Mouse (Mus musculus): ENCODE results near the gene Ncapd2. TPM values are rescaled to one million over a fixed set of nuclear protein-coding genes. Genes with fewer than 3 reads are reported as not detected.

Ncapd2 gene
- polyA plus RNA-seq, 1 experiment: 383 TPM

DNA sequence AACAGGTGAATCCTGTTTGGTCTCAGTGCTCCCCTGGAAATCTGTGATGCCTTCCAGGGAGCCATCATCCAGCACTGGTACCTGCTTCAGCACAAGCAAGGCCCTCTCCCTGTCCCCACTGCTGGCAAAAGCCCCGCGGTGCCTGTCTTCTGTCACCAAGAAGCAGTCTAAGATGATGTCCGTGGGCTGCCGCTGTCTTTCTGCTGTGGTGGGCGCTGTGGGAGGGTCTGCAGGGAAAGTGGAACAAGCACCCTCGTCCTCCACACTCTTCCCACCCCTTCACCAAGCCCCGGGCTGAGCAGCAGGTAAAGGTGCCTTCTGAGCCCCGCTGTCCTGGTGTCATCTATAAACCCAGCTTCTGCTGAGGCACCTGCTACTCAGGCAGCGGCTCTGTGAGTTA is 39.1 kb upstream of the Ncapd2 start:
- Histone ChIP-seq H3K9ac (ENCODE audit: low read depth, poor library complexity, severe bottlenecking) (no peak overlapping the region), H3K27me3 (ENCODE audit: control insufficient read depth, insufficient read depth, low read length, poor library complexity, severe bottlenecking) (no peaks in the 10 kb centered on the region), H3K4me3 (ENCODE audit: low read depth, low read length) (no peak overlapping the region), H3K4me1 (ENCODE audit: control insufficient read depth, insufficient read depth, low read length) (no peaks in the 10 kb centered on the region), H3K9me3 (replicated peaks; ENCODE audit: control insufficient read depth, insufficient read depth, low read length, poor library complexity, severe bottlenecking) (no peaks in the 10 kb centered on the region), H3K36me3 (ENCODE audit: control insufficient read depth, insufficient read depth, low read length, poor library complexity, severe bottlenecking) (no peaks in the 10 kb centered on the region), H3K27ac (ENCODE audit: insufficient read depth, low read length) (no peak overlapping the region)
- TF ChIP-seq CTCF (IDR thresholded peaks at IDR 0.05; ENCODE audit: low read depth, low read length): no peak
- no peak for TF ChIP-seq POLR2A (IDR thresholded peaks at IDR 0.05; ENCODE audit: insufficient read depth, low read length)
- TF ChIP-seq EP300 (IDR thresholded peaks at IDR 0.05; ENCODE audit: insufficient read depth, low read depth, low read length): no peak

DNA sequence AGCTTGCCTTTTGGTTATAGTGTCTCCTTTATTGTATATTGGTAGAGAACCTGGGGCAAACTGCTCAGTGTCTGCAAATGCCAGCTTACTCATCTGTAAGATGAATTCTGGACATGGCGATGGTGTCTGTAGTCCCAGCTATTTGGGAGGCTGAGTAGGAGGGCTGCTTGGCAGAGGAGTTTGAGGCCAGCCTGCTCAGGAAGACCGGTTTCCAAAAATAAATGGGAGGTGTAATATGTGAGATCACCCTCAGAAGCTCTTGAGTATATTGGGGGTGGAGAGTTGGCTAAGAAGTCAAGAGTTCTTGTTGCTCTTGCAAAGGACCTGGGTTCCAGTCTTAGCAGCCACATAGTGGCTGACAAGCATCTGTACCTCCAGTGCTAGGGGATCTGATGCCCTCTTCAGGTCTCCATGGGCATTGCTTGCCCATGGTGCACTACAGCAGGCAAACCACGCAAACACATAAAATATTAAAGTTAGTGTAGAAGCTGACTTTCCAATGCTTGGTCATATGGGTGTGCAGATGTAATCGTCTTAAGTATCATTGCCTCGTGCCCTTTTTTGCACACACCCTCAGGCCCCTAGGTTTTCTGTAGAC is 34.1 kb upstream of the Ncapd2 start:
- Histone ChIP-seq H3K27ac (ENCODE audit: insufficient read depth, low read length) (no peak overlapping the region), H3K9me3 (replicated peaks; ENCODE audit: control insufficient read depth, insufficient read depth, low read length, poor library complexity, severe bottlenecking) (no peaks in the 10 kb centered on the region), H3K9ac (ENCODE audit: low read depth, poor library complexity, severe bottlenecking) (no peak overlapping the region), H3K4me1 (ENCODE audit: control insufficient read depth, insufficient read depth, low read length) (no peaks in the 10 kb centered on the region), H3K27me3 (ENCODE audit: control insufficient read depth, insufficient read depth, low read length, poor library complexity, severe bottlenecking) (no peaks in the 10 kb centered on the region), H3K36me3 (ENCODE audit: control insufficient read depth, insufficient read depth, low read length, poor library complexity, severe bottlenecking) (no peaks in the 10 kb centered on the region; the same call in 1 of the 2 replicates), H3K4me3 (ENCODE audit: low read depth, low read length) (no peak overlapping the region)
- peak; percentile 63 for TF ChIP-seq CTCF (IDR thresholded peaks at IDR 0.05; ENCODE audit: low read depth, low read length)
- no peak for TF ChIP-seq POLR2A (IDR thresholded peaks at IDR 0.05; ENCODE audit: insufficient read depth, low read length)

DNA sequence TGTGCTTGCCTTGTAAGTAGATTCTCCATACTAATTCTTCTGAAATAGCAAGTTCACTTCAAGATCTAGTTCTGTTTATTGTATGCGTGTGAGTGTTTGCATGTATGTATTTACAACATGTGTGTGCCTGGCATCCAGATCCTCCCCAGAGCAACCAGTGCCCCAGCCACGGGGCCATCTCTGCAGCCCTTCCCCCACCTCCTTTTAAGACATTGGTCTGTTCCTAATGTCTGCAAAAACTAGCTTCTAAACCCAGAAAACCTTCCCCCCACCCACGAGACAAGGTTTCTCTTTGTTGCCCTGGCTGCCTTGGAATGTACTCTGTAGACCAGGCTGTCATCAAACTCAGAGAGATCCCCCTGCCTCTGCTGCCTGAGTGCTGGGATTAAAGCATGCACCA is 31.1 kb upstream of the Ncapd2 start:
- no peaks in the 10 kb centered on the region for H3K9me3 ChIP-seq (replicated peaks; ENCODE audit: control insufficient read depth, insufficient read depth, low read length, poor library complexity, severe bottlenecking)
- no peaks in the 10 kb centered on the region for H3K4me1 ChIP-seq (ENCODE audit: control insufficient read depth, insufficient read depth, low read length)
- H3K27ac ChIP-seq (ENCODE audit: insufficient read depth, low read length): no peak overlapping the region
- no peak overlapping the region for H3K9ac ChIP-seq (ENCODE audit: low read depth, poor library complexity, severe bottlenecking)
- no peak for TF ChIP-seq CTCF (IDR thresholded peaks at IDR 0.05; ENCODE audit: low read depth, low read length)
- no peak for TF ChIP-seq POLR2A (IDR thresholded peaks at IDR 0.05; ENCODE audit: insufficient read depth, low read length)
- no peak for TF ChIP-seq EP300 (IDR thresholded peaks at IDR 0.05; ENCODE audit: insufficient read depth, low read depth, low read length)
- no peak overlapping the region for H3K4me3 ChIP-seq (ENCODE audit: low read depth, low read length)
- H3K36me3 ChIP-seq (ENCODE audit: control insufficient read depth, insufficient read depth, low read length, poor library complexity, severe bottlenecking): no peaks in the 10 kb centered on the region; the same call in 1 of the 2 replicates
- H3K27me3 ChIP-seq (ENCODE audit: control insufficient read depth, insufficient read depth, low read length, poor library complexity, severe bottlenecking): no peaks in the 10 kb centered on the region

GRCm38 (mm10) chr6:125222146-125222545 is 30.6 kb upstream of the Ncapd2 start:
- H3K36me3 ChIP-seq (ENCODE audit: control insufficient read depth, insufficient read depth, low read length, poor library complexity, severe bottlenecking): no peaks in the 10 kb centered on the region; the same call in 1 of the 2 replicates
- H3K9ac ChIP-seq (ENCODE audit: low read depth, poor library complexity, severe bottlenecking): no peak overlapping the region
- H3K9me3 ChIP-seq (replicated peaks; ENCODE audit: control insufficient read depth, insufficient read depth, low read length, poor library complexity, severe bottlenecking): no peaks in the 10 kb centered on the region
- H3K27me3 ChIP-seq (ENCODE audit: control insufficient read depth, insufficient read depth, low read length, poor library complexity, severe bottlenecking): no peaks in the 10 kb centered on the region
- TF ChIP-seq POLR2A (IDR thresholded peaks at IDR 0.05; ENCODE audit: insufficient read depth, low read length) (no peak), EP300 (IDR thresholded peaks at IDR 0.05; ENCODE audit: insufficient read depth, low read depth, low read length) (no peak), CTCF (IDR thresholded peaks at IDR 0.05; ENCODE audit: low read depth, low read length) (no peak)
- no peaks in the 10 kb centered on the region for H3K4me1 ChIP-seq (ENCODE audit: control insufficient read depth, insufficient read depth, low read length)
- H3K27ac ChIP-seq (ENCODE audit: insufficient read depth, low read length): no peak overlapping the region
- no peak overlapping the region for H3K4me3 ChIP-seq (ENCODE audit: low read depth, low read length)

- Histone ChIP-seq H3K4me1 (ENCODE audit: control insufficient read depth, insufficient read depth, low read length) (no peaks in the 10 kb centered on the region), H3K27me3 (ENCODE audit: control insufficient read depth, insufficient read depth, low read length, poor library complexity, severe bottlenecking) (no peaks in the 10 kb centered on the region), H3K9ac (ENCODE audit: low read depth, poor library complexity, severe bottlenecking) (no peak overlapping the region), H3K4me3 (ENCODE audit: low read depth, low read length) (no peak overlapping the region), H3K36me3 (ENCODE audit: control insufficient read depth, insufficient read depth, low read length, poor library complexity, severe bottlenecking) (no peaks in the 10 kb centered on the region; the same call in 1 of the 2 replicates), H3K27ac (ENCODE audit: insufficient read depth, low read length) (no peak overlapping the region), H3K9me3 (replicated peaks; ENCODE audit: control insufficient read depth, insufficient read depth, low read length, poor library complexity, severe bottlenecking) (no peaks in the 10 kb centered on the region)
- TF ChIP-seq EP300 (IDR thresholded peaks at IDR 0.05; ENCODE audit: insufficient read depth, low read depth, low read length): no peak
- no peak for TF ChIP-seq POLR2A (IDR thresholded peaks at IDR 0.05; ENCODE audit: insufficient read depth, low read length)
- no peak for TF ChIP-seq CTCF (IDR thresholded peaks at IDR 0.05; ENCODE audit: low read depth, low read length)
These were observed 29.7 kb upstream of the Ncapd2 start for GRCm38 (mm10) chr6:125221115-125221745.

DNA sequence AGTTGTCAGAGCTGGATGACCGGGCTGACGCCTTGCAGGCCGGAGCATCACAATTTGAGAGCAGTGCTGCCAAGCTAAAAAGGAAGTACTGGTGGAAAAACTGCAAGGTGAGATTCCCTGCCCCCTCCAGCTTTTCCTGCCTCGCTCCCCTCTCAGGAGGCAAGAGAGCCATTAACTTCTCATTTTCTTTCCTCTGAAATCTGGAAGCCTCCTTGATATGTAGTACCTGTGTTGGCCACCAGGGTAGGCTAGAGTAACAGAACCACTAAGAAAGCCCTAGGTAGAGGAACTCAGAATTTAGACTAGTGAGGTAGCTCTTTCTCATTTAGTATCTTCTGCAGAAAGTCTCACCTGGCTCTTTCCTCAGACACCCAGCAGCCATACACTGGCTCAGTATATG is 27.5 kb upstream of the Ncapd2 start:
- H3K4me3 ChIP-seq (ENCODE audit: low read depth, low read length): no peak overlapping the region

More for the DNA sequence above, 27.5 kb upstream of the Ncapd2 start:
- Histone ChIP-seq H3K4me1 (ENCODE audit: control insufficient read depth, insufficient read depth, low read length) (no peaks in the 10 kb centered on the region), H3K27me3 (ENCODE audit: control insufficient read depth, insufficient read depth, low read length, poor library complexity, severe bottlenecking) (no peaks in the 10 kb centered on the region), H3K27ac (ENCODE audit: insufficient read depth, low read length) (no peak overlapping the region), H3K9me3 (replicated peaks; ENCODE audit: control insufficient read depth, insufficient read depth, low read length, poor library complexity, severe bottlenecking) (no peaks in the 10 kb centered on the region), H3K9ac (ENCODE audit: low read depth, poor library complexity, severe bottlenecking) (no peak overlapping the region), H3K36me3 (ENCODE audit: control insufficient read depth, insufficient read depth, low read length, poor library complexity, severe bottlenecking) (no peaks in the 10 kb centered on the region)
- TF ChIP-seq EP300 (IDR thresholded peaks at IDR 0.05; ENCODE audit: insufficient read depth, low read depth, low read length) (no peak), POLR2A (IDR thresholded peaks at IDR 0.05; ENCODE audit: insufficient read depth, low read length) (no peak), CTCF (IDR thresholded peaks at IDR 0.05; ENCODE audit: low read depth, low read length) (peak; percentile 18)

Data from ES-Bruce4 (cell line).